Mouse (Mus musculus) activated CD4-positive, CD25-positive, alpha-beta regulatory T cell, adult 4 months (primary cell): ENCODE data around the gene Psmc3. TPM values are rescaled to one million over a fixed set of nuclear protein-coding genes. Genes with fewer than 3 reads are reported as not detected.

Experiments
- ATAC-seq: one replicate; pipeline ENCODE4 v1.8.0; 2017
- polyA plus RNA-seq, 2 experiments: library from polyadenylated mRNA; unstranded; fragments of 100-300 nt; shearing (Covaris generic); gene quantifications; one replicate each; pipeline ENCODE4 v1.2.1; 2017

Gene Psmc3
- polyA plus RNA-seq, 2 experiments from 2014 or later = 196 to 209 TPM

DNA sequence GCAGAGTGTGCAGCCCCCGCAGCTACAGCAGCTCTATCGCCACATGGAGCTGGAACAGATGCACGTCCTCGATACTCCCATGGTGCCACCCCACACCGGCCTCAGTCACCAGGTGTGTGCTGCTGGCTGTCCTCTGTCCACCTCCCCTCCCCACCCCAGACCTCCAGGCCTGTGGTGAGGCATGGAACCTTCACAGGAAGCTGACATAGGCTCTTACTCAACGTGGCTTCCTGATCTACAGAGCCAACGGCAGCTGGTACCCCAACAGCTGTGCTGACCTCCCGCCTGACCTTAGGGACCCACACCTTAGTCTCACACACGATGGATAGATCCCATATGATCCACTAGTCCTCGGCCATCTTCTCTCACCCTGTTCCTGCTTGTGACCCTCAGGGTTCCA is 59.5 kb downstream of the Psmc3 start:
- ATAC-seq = no peak

DNA sequence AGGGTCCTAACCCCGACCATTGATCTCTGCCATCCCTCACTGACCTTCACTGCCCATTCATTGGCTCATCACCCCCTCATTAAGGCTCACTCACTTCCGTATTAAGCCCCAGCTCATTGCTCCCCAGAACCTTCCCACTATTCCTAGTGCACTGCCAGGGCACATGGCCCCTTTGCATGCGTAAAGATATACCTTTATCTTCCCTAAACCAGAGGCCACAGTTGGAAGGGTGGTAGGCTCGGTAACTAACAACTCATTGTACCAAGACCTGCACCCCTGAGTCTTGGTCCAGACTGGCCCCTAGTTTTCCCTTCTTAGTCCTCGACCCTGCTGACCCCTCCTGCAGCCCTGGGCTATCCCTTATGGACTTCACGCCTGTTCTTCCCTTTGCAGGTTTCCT is 60.0 kb downstream of the Psmc3 start:
- no peak for ATAC-seq

DNA sequence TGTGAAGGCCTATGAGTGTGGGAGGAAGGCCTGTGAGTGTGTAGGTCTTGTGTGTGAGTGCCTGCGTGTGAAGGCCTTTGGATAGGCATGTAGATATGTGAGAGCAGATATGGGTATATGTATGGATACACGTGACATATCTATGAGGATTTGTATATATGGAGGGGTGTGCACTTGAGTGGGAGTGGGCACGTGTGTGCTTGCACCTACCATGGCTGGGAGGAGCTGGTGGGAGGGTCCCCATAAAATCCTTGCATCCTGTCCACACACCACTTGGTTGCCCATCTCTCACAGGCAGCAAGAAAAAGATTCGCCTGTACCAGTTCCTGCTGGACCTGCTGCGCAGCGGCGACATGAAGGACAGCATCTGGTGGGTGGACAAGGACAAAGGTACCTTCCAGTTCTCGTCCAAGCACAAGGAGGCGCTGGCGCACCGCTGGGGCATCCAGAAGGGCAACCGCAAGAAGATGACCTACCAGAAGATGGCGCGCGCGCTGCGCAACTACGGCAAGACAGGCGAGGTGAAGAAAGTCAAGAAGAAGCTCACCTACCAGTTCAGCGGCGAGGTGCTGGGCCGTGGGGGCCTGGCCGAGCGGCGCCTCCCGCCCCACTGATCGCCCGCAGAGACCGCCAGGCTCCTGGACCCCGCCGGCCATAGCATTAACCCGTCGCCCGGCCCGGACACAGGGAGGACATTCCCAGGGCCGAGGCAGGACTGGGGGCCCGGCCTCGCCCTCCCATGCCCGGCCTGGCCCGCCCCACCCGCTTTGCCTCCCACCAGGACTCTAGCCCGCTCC is 61.2 kb downstream of the Psmc3 start:
- no peak for ATAC-seq

DNA sequence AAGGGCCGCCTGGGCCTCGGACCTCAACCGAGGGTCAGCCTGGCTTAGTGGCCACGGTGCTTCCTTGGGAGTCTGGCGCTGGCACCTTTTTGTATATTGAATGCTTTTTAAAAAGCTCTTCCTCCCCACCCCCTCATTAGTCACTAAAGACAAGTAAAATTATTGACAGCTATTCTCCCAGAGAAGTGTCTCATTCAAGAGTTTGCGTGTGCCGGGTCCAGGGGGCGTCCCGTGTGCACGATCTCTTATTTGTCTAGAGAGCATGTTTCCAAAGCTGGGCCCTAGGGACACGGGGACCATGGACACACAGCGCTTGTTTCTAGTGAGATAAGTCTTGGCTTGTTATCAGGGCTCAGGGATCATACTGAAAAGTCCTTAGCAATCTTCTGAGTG is 61.8 kb downstream of the Psmc3 start:
- ATAC-seq = no peak

Other genes with a start within 250 kb of the Psmc3 start
- gene Mtch2, start 206.9 kb upstream of the Psmc3 start, polyA plus RNA-seq = 100 to 1,000 TPM; 116 to 122 TPM
- gene C1qtnf4, start 168.1 kb upstream of the Psmc3 start, polyA plus RNA-seq = 1 to 10 TPM in 1 of 2 experiments, under 1 TPM in 1; 0.89 to 1.5 TPM
- gene Kbtbd4, start 149.3 kb upstream of the Psmc3 start, polyA plus RNA-seq = 10 to 100 TPM; 34.3 to 37.8 TPM
- 100 to 1,000 TPM; 119 to 121 TPM for gene Ndufs3, start 149.2 kb upstream of the Psmc3 start, polyA plus RNA-seq
- gene Celf1, start 113.6 kb upstream of the Psmc3 start, polyA plus RNA-seq = 10 to 100 TPM; 44.5 to 53.3 TPM
- gene Rapsn, start 18.4 kb upstream of the Psmc3 start, polyA plus RNA-seq = 1 to 10 TPM; 5.3 to 5.6 TPM
- 10 to 100 TPM; 15.6 to 21.8 TPM for gene Slc39a13, start 16.4 kb downstream of the Psmc3 start, polyA plus RNA-seq
- not detected for gene Spi1, start 28.4 kb downstream of the Psmc3 start, polyA plus RNA-seq
- not detected for gene Mybpc3, start 64.1 kb downstream of the Psmc3 start, polyA plus RNA-seq
- gene Madd, start 129.8 kb downstream of the Psmc3 start, polyA plus RNA-seq = 10 to 100 TPM; 55.5 to 64.8 TPM
- 1 to 10 TPM; 1.4 to 1.5 TPM for gene Nr1h3, start 148.8 kb downstream of the Psmc3 start, polyA plus RNA-seq
- 10 to 100 TPM; 12.9 to 15.5 TPM for gene Acp2, start 148.9 kb downstream of the Psmc3 start, polyA plus RNA-seq
- 10 to 100 TPM; 52.5 to 55.7 TPM for gene Ddb2, start 183.0 kb downstream of the Psmc3 start, polyA plus RNA-seq
- 1 to 10 TPM in 1 of 2 experiments, under 1 TPM in 1; 0.61 to 1.0 TPM for gene Pacsin3, start 201.9 kb downstream of the Psmc3 start, polyA plus RNA-seq
- 10 to 100 TPM; 73.1 to 85.9 TPM for gene Arfgap2, start 211.0 kb downstream of the Psmc3 start, polyA plus RNA-seq